Mouse (Mus musculus) hindbrain, embryonic 10.5 days (tissue): Measurements from ENCODE around the gene Peli2. TPM values are rescaled to one million over a fixed set of nuclear protein-coding genes. Genes with fewer than 3 reads are reported as not detected.

Experiments
- DNase-seq: peaks from one replicate; pipeline ENCODE4 v3.0.0-alpha.2; 2017; ENCODE audit warnings: low spot score
- H3K27ac ChIP-seq: fragments of 300-500 bp; sonication (generic); 2 replicates; pipeline ENCODE4 v1.5.1; 2016; ENCODE audit warnings: mild to moderate bottlenecking, moderate library complexity
- H3K27me3 ChIP-seq: fragments of 300-500 bp; sonication (generic); 2 replicates; pipeline ENCODE4 v1.6.1; 2016; ENCODE audit warnings: mild to moderate bottlenecking; ENCODE audit not compliant: poor library complexity, insufficient read depth, severe bottlenecking
- H3K36me3 ChIP-seq: fragments of 300-500 bp; sonication (generic); 2 replicates; pipeline ENCODE4 v1.6.1; 2016; ENCODE audit warnings: mild to moderate bottlenecking, moderate library complexity
- H3K4me1 ChIP-seq: fragments of 300-500 bp; sonication (generic); replicated peaks from 2 replicates; pipeline ENCODE4 v1.6.1; 2016; ENCODE audit warnings: mild to moderate bottlenecking
- H3K4me3 ChIP-seq: fragments of 300-500 bp; sonication (generic); 2 replicates; pipeline ENCODE4 v1.5.1; 2016; ENCODE audit warnings: mild to moderate bottlenecking, moderate library complexity
- H3K9me3 ChIP-seq: fragments of 300-500 bp; sonication (generic); 2 replicates; pipeline ENCODE4 v1.6.1; 2016; ENCODE audit warnings: mild to moderate bottlenecking, moderate library complexity
- WGBS: fragments of 180-500 bp; shearing (Covaris S2); methylation state at CpG from one replicate; pipeline ENCODE4 v1.1.7; 2016; 5-methylcytosine and 5-hydroxymethylcytosine counted together
- polyA plus RNA-seq: library from polyadenylated mRNA; unstranded; fragments of >200 nt; fragmentation: Nextera tagmentation; extraction: Ambion mirVana; gene quantifications from 2 replicates; pipeline ENCODE4 v1.2.1, GENCODE M21; 2016

The Peli2 gene
- polyA plus RNA-seq, 1 experiment from 2014 or later, result 16.9 TPM

DNA sequence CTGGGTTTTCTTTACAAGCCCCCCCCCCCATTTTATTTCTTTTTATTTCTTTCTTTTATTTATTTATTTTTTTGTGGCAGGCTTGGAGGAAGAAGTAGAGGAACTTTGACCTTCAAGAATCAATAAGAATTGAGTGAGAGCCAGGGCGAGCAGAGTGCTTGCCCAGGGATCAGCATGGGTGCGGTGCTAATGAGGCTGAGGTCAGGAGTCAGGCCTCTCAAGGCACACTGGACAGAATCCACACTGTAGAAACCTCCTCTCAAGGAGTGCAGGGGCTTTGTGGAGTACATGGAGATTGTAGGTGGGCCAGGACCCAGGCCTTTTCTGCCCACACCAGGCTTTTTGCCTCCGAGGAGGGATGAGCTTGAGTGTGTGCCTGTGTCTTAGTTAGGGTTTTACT, 38.8 kb downstream of the Peli2 start:
- H3K4me1 ChIP-seq, result peaks cover 51% of the 10 kb centered on the region
- H3K4me3 ChIP-seq, result no peak overlapping the region
- peak overlapping the region; percentile 35; the same call in 1 of the 2 replicates for H3K27ac ChIP-seq
- peaks cover 20% of the 10 kb centered on the region for H3K36me3 ChIP-seq
- whole genome bisulfite sequencing, result 27% methylated on average over 3 of the region's 3 CpGs
- no peaks in the 10 kb centered on the region for H3K27me3 ChIP-seq
- DNase-seq, result no peak
- 0 out of 2 replicates have a peak, but pooled peaks cover 6% of the 10 kb centered on the region for H3K9me3 ChIP-seq

DNA sequence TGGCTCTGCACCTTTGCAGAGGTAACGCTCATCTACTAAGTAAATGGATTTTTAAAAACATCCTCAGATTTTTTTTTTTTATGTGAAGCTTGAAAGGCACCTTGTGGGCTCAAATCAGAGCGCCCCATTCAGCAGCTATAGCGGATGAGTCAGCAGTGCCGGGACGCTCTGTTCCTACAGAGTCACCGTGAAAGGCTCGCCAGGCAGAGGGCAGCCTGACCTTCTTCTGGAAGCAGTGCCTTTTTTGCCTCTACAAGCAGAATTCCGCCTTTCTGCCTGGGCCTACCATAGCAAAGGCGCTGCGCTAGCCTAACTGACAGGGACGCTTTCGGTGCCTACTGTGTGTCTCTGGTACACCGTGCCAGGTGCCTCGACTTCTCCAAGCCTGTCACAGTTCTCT, 41.8 kb downstream of the Peli2 start:
- 82% methylated on average over 14 of the region's 14 CpGs for WGBS
- Histone ChIP-seq H3K9me3 (0 out of 2 replicates have a peak, but pooled peaks cover 6% of the 10 kb centered on the region), H3K27me3 (no peaks in the 10 kb centered on the region)

DNA sequence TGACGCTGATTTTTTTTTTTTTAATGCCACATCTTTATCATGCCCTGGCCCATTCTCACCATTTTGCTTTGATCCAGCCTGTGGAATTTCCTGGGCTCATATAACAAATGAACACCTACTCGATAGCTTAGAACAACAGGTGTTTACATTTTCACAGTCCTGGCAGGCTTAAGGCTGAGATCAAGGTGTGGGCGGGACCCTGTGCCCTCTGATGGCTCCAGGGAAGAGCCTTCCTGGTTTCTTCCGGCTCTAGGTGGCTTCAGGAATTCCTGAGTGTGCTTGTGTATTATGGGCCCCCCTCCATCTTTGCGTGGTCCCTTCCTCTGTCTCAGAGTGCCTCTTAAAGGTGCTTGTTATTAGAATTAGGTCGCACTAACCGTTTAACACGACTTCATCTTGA, 44.3 kb downstream of the Peli2 start:
- Histone ChIP-seq H3K27me3 (no peaks in the 10 kb centered on the region), H3K36me3 (peaks cover 30% of the 10 kb centered on the region), H3K9me3 (0 out of 2 replicates have a peak, but pooled peaks cover 6% of the 10 kb centered on the region), H3K4me1 (peaks cover 49% of the 10 kb centered on the region), H3K27ac (no peak overlapping the region), H3K4me3 (no peak overlapping the region)
- WGBS, result 64% methylated on average over 8 of the region's 8 CpGs
- no peak for DNase-seq

More for the DNA sequence above, 41.8 kb downstream of the Peli2 start:
- Histone ChIP-seq H3K4me3 (no peak overlapping the region), H3K4me1 (peaks cover 64% of the 10 kb centered on the region), H3K36me3 (peaks cover 20% of the 10 kb centered on the region), H3K27ac (peak overlapping the region; percentile 23; the same call in 1 of the 2 replicates)
- no peak for DNase-seq

DNA sequence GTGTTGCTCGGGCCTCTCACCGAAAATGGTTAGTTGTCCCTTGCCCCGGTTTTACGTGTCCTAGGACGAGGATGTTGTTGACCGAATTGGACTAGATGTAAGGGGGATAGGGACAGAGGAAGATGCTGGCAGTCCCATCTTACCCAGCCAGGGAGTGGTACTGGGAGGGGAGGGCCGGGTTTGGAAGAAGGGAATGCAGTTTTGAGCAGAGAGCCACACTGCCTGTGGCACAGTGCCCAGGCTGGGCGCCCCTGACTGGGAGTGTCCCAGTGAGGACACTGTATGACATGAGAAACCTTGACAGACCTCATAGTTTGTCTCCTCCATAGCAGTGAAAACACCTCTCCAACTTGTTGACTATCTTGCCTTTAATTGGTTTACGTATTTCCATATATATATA, 45.8 kb downstream of the Peli2 start:
- WGBS, result 91% methylated on average over 9 of the region's 9 CpGs
- no peaks in the 10 kb centered on the region for H3K27me3 ChIP-seq
- H3K4me3 ChIP-seq, result no peak overlapping the region
- H3K36me3 ChIP-seq, result peaks cover 15% of the 10 kb centered on the region
- DNase-seq, result no peak
- H3K27ac ChIP-seq, result peak overlapping the region; percentile 29; the same call in 1 of the 2 replicates
- no peaks in the 10 kb centered on the region for H3K9me3 ChIP-seq
- peaks cover 64% of the 10 kb centered on the region for H3K4me1 ChIP-seq

DNA sequence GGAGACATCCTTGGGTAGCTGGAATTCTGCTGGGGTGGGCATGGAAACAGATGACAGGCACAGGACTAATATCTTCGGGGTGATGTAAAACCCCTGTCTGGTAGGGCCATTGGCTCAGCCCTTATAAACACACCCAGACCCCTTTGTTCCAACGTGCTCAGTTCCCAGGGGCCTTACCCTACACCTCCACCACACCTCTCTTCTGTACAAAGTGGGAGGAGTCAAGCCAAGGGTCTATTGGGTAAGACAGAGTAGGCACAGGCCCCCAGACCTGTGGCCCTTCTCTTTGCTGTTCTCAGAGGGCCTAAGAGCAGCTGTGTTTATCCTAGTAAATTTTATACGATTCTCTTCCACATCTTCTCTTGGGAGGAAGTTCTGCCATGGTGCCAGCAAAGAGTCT, 46.4 kb downstream of the Peli2 start:
- Histone ChIP-seq H3K4me1 (peaks cover 70% of the 10 kb centered on the region), H3K9me3 (no peaks in the 10 kb centered on the region), H3K27ac (no peak overlapping the region), H3K27me3 (no peaks in the 10 kb centered on the region), H3K4me3 (no peak overlapping the region), H3K36me3 (0 out of 2 replicates have a peak, but pooled peaks cover 12% of the 10 kb centered on the region)
- WGBS, result 71% methylated on average over 3 of the region's 3 CpGs
- DNase-seq, result no peak

GRCm38 (mm10) chr14:48168116-48168515, 47.5 kb downstream of the Peli2 start:
- H3K27ac ChIP-seq, result no peak overlapping the region
- H3K9me3 ChIP-seq, result no peaks in the 10 kb centered on the region
- H3K4me3 ChIP-seq, result no peak overlapping the region
- WGBS, result 89% methylated on average over 6 of the region's 6 CpGs
- no peaks in the 10 kb centered on the region for H3K27me3 ChIP-seq
- H3K4me1 ChIP-seq, result peaks cover 64% of the 10 kb centered on the region
- H3K36me3 ChIP-seq, result 0 out of 2 replicates have a peak, but pooled peaks cover 12% of the 10 kb centered on the region
- DNase-seq, result no peak

DNA sequence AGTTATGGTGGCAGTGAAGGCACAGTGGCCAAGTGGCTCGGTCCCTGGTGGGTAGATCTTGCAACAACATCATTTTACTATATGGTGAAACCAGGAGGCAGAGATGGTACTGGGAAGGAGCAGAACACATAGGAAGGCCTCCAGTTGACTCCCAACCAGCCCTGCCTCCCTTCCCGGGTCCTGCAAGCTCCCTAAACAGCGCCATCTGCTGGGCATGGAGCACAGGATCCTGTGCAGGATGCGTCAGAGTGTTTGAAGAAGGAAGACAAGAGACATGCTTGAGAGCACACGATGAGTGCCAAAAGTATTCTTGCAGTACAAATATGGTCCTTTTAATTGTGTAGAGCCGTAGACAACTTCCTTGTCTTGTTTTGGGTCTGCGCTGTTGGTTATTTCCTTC, 49.3 kb downstream of the Peli2 start:
- 49% methylated on average over 7 of the region's 7 CpGs for WGBS

DNA sequence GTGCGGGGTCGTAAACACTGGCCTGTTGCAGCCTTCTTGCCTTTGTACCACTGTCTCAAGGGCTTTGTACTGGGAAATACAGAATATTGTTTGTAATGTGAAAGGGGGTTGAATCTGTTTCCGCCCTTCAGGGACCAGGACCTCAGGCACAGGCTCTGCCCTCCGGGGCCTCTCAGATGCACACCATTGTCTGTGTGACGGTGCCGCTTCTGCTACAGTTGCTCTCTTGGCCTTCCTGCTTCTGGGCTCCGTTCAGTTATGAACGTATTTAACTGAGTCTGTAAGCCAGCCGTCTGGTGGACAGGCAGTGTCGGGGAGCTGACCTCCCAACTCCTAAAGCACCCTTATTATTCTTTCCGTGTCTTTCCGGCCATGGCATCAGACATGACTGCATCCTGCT, 50.6 kb downstream of the Peli2 start:
- WGBS, result 28% methylated on average over 12 of the region's 12 CpGs
- Histone ChIP-seq H3K4me1 (peaks cover 34% of the 10 kb centered on the region), H3K4me3 (peak overlapping the region; percentile 23), H3K27me3 (no peaks in the 10 kb centered on the region), H3K27ac (peak overlapping the region; percentile 85), H3K36me3 (0 out of 2 replicates have a peak, but pooled peaks cover 12% of the 10 kb centered on the region), H3K9me3 (no peaks in the 10 kb centered on the region)
- peak; percentile 43 for DNase-seq

More for the DNA sequence above, 49.3 kb downstream of the Peli2 start:
- H3K4me1 ChIP-seq, result peaks cover 45% of the 10 kb centered on the region
- no peaks in the 10 kb centered on the region for H3K9me3 ChIP-seq
- peak overlapping the region; percentile 85 for H3K27ac ChIP-seq
- H3K27me3 ChIP-seq, result no peaks in the 10 kb centered on the region
- H3K36me3 ChIP-seq, result 0 out of 2 replicates have a peak, but pooled peaks cover 12% of the 10 kb centered on the region
- H3K4me3 ChIP-seq, result no peak overlapping the region
- peak; percentile 75 for DNase-seq

DNA sequence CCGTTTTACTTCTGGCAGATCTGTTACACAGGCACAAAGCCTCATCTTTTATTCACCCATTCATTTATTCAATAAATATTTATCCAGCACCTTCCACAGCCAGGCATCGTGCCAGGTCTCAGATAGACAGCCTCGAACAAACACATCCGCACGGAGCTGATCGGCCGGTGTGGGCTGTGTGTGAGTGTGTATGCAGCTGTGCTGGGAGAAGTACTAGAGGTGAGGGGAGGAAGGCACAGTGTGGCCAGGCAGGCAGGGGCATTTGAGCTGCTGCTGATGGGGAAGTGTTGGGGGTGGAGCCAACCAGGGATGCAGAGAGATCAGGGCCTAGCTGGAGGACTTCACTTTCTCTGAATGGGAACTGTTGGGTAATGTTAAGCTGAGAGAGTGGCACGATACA, 51.4 kb downstream of the Peli2 start:
- peak overlapping the region; percentile 85 for H3K27ac ChIP-seq
- DNase-seq, result peak; percentile 34
- H3K4me3 ChIP-seq, result no peak overlapping the region
- no peaks in the 10 kb centered on the region for H3K9me3 ChIP-seq
- WGBS, result 39% methylated on average over 8 of the region's 8 CpGs
- no peaks in the 10 kb centered on the region for H3K27me3 ChIP-seq
- H3K36me3 ChIP-seq, result 0 out of 2 replicates have a peak, but pooled peaks cover 12% of the 10 kb centered on the region
- peaks cover 30% of the 10 kb centered on the region for H3K4me1 ChIP-seq

DNA sequence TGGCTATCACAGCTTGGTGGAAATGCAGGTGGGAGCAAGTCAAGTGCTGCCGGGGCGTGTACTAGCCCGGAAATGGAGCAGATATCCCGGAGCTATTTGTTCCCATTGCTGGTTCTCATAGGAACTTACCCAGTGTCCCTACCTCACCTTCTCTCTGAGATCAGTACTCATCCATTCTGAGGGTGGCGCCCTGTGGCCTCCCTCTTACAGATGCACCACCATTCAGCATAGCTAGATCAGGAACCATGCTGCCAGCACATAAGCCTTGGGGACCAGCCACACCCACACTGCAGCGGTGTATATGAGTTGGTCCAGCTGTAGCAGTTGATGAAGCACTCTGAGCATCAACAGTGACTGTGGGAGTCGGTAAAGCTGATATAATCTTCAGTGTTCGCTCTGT, 52.3 kb downstream of the Peli2 start:
- H3K9me3 ChIP-seq, result no peaks in the 10 kb centered on the region
- H3K4me3 ChIP-seq, result no peak overlapping the region
- no peak for DNase-seq
- no peaks in the 10 kb centered on the region for H3K27me3 ChIP-seq
- 0 out of 2 replicates have a peak, but pooled peaks cover 11% of the 10 kb centered on the region for H3K36me3 ChIP-seq
- 94% methylated on average over 8 of the region's 8 CpGs for WGBS
- H3K27ac ChIP-seq, result no peak overlapping the region
- peaks cover 36% of the 10 kb centered on the region for H3K4me1 ChIP-seq

DNA sequence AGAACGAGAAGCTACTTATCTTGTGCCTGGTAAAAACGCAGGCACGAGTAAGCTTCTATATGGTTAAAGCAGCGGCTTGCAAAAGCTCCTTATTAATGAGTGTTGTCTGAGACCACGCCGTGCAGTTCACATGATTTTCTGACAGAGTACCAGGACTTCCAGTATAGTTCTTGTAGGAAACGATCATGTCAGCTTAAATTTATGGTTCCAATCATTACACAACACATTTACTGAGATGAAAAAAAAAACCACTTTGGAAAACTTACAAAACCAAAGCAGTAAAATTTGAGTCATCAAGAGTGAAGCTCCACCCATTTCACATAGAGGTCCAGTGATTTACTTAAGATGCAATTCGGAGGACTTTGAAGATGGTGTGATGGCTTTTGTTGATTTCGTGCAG, 53.2 kb downstream of the Peli2 start:
- DNase-seq, result no peak
- H3K36me3 ChIP-seq, result peaks cover 6% of the 10 kb centered on the region
- WGBS, result 93% methylated on average over 9 of the region's 9 CpGs
- H3K27ac ChIP-seq, result no peak overlapping the region
- no peaks in the 10 kb centered on the region for H3K27me3 ChIP-seq
- H3K4me1 ChIP-seq, result peaks cover 36% of the 10 kb centered on the region
- no peak overlapping the region for H3K4me3 ChIP-seq
- H3K9me3 ChIP-seq, result no peaks in the 10 kb centered on the region

DNA sequence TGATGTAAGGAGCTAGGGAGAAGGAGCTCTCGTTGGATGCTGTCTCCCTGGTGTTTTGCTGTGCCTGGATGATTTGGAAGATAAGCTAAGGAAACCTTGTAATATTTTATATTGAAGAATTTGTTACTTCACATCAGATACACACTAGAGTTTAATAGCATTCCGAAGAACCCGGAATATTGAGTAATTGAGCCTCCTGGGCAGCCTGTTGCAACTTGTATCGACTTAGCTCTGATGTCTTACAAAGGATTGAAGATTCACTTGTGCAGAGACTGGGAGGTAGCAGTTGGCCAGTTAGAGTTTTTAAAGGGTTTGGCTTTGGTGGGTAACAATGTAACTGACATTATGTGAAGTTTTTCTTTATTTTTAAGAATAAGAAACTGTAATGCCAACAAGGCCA, 53.7 kb downstream of the Peli2 start:
- H3K9me3 ChIP-seq, result no peaks in the 10 kb centered on the region
- no peak overlapping the region for H3K27ac ChIP-seq
- H3K4me3 ChIP-seq, result no peak overlapping the region
- DNase-seq, result no peak
- 92% methylated on average over 4 of the region's 4 CpGs for whole genome bisulfite sequencing
- H3K27me3 ChIP-seq, result no peaks in the 10 kb centered on the region
- peaks cover 35% of the 10 kb centered on the region for H3K4me1 ChIP-seq
- peaks cover 8% of the 10 kb centered on the region for H3K36me3 ChIP-seq

GRCm38 (mm10) chr14:48175115-48175514, 54.5 kb downstream of the Peli2 start:
- H3K4me1 ChIP-seq, result peaks cover 28% of the 10 kb centered on the region
- 88% methylated on average over 8 of the region's 8 CpGs for WGBS
- no peak overlapping the region for H3K4me3 ChIP-seq
- DNase-seq, result no peak
- H3K27me3 ChIP-seq, result no peaks in the 10 kb centered on the region
- H3K27ac ChIP-seq, result no peak overlapping the region
- no peaks in the 10 kb centered on the region for H3K9me3 ChIP-seq
- H3K36me3 ChIP-seq, result peaks cover 16% of the 10 kb centered on the region
